Mouse (Mus musculus) C2C12 (cell line): ENCODE data around the gene Ccdc121. TPM values are rescaled to one million over a fixed set of nuclear protein-coding genes. Genes with fewer than 3 reads are reported as not detected.

ENCODE experiments used
- H3K27me3 ChIP-seq: one replicate; pipeline ENCODE4 v1.6.1; 2011; ENCODE audit not compliant: control insufficient read depth, insufficient read depth, insufficient read length
- H3K36me3 ChIP-seq: one replicate; pipeline ENCODE4 v1.6.1; 2011; ENCODE audit not compliant: control insufficient read depth, insufficient read depth
- H3K4me3 ChIP-seq: one replicate; pipeline ENCODE4 v1.5.1; 2011; ENCODE audit warnings: mild to moderate bottlenecking, control low read depth; ENCODE audit not compliant: poor library complexity, insufficient read depth, severe bottlenecking
- H3K79me2 ChIP-seq: one replicate; pipeline ENCODE4 v1.6.1; 2011; ENCODE audit not compliant: control insufficient read depth, insufficient read depth
- H3K79me3 ChIP-seq: one replicate; pipeline ENCODE4 v1.6.1; 2011; ENCODE audit warnings: low read depth, control low read depth
- H3ac ChIP-seq: one replicate; pipeline ENCODE3; 2011; ENCODE audit warnings: low read depth; ENCODE audit not compliant: control insufficient read depth, insufficient read length
- CEBPB ChIP-seq: IDR thresholded peaks from one replicate; pipeline ENCODE4 v1.6.1; 2011; ENCODE audit warnings: low read depth, mild to moderate bottlenecking, control low read depth, moderate library complexity
- CTCF ChIP-seq: IDR thresholded peaks from one replicate; pipeline ENCODE4 v1.5.1; 2011; ENCODE audit not compliant: control insufficient read depth, insufficient read depth, insufficient read length
- FOSL1 ChIP-seq: IDR thresholded peaks from one replicate; pipeline ENCODE4 v1.8.0; 2011; ENCODE audit warnings: mild to moderate bottlenecking, low read length; ENCODE audit not compliant: poor library complexity, insufficient read depth, severe bottlenecking
- MAX ChIP-seq: IDR thresholded peaks from one replicate; pipeline ENCODE4 v1.6.1; 2011; ENCODE audit warnings: mild to moderate bottlenecking, control low read depth
- MYOD1 ChIP-seq: IDR thresholded peaks from one replicate; pipeline ENCODE4 v1.6.1; 2011; ENCODE audit warnings: low read depth; ENCODE audit not compliant: control insufficient read depth, insufficient read length
- MYOG ChIP-seq: IDR thresholded peaks from one replicate; pipeline ENCODE4 v1.6.1; 2011; ENCODE audit not compliant: control insufficient read depth, insufficient read length; ENCODE audit errors: extremely low read depth
- USF1 ChIP-seq: IDR thresholded peaks from one replicate; pipeline ENCODE4 v1.6.1; 2011; ENCODE audit warnings: low read depth, mild to moderate bottlenecking, control low read depth, moderate library complexity
- polyA plus RNA-seq: library from polyadenylated mRNA; unstranded; fragments of >200 nt; fragmentation: generic; extraction: Trizol; gene quantifications from one replicate; pipeline ENCODE4 v1.2.1, GENCODE M21; 2012; ENCODE audit warnings: missing spikeins

Ccdc121 gene
- polyA plus RNA-seq, 1 experiment: not detected

DNA sequence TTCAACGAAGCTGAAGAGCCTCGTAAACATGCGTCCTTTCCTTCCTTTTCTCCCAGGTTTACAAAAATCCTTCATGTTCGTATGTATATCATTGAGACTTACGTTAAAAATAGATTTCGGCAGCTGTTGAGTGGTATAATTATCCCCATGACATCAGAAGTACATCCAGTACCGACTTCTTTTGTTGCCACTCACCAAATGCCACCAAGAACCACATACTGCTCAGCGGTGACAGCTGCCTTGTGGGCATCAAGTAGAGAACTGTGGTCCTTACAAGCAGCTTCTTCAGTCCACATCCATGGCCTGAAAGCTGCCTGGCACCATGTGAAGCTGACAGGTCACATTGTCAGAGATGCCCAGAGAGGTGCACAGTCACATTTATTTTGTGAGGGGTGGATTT lies 38.7 kb upstream of the Ccdc121 start:
- no peaks in the 10 kb centered on the region for H3K27me3 ChIP-seq
- H3K79me2 ChIP-seq: no peaks in the 10 kb centered on the region
- H3K79me3 ChIP-seq: no peaks in the 10 kb centered on the region
- no peak overlapping the region for H3K4me3 ChIP-seq
- H3ac ChIP-seq: peak overlapping the region; percentile 12
- H3K36me3 ChIP-seq: no peaks in the 10 kb centered on the region
- TF ChIP-seq MYOG (no peak), FOSL1 (no peak), MAX (no peak), USF1 (no peak), CEBPB (no peak), CTCF (no peak), MYOD1 (peak; percentile 82)

DNA sequence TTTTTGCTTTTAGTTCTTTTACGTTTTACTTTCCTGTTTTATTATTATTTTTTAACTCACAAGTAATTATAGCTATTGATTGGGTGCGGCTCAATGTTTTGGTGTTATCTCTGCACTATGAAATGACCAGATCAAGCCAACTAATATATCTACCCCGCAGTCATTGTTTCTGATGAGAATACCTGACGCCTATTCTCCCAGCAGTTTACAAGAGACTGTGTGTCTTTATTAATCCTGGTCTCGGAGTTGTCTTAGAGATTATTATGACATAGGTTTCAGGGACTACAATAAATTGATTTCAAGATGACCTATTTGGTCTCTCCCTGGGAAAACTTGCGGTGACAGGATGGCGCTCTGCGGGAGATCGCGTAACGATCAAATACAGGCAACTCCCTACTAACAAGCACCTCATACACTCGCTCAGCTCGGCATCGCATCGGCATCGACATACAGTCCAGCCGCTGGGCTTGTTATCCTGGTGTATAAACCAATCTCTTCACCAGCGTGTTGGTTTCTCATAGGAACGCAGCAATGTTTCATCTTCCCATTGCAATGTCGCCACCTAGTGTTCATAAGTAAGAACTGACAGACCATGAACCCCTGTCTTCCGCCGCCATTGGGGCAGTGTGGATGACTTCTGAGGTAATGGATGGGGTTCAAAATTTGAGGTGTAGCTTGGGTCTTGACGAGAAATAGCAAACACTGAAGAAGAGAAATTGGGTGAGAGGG lies 34.0 kb upstream of the Ccdc121 start:
- TF ChIP-seq MYOD1 (no peak), CTCF (peak; percentile 62)
- H3K27me3 ChIP-seq: no peaks in the 10 kb centered on the region
- no peak overlapping the region for H3ac ChIP-seq
- no peaks in the 10 kb centered on the region for H3K79me2 ChIP-seq
- no peaks in the 10 kb centered on the region for H3K36me3 ChIP-seq
- no peak overlapping the region for H3K4me3 ChIP-seq
- H3K79me3 ChIP-seq: no peaks in the 10 kb centered on the region

- Histone ChIP-seq H3K4me3 (no peak overlapping the region), H3K36me3 (no peaks in the 10 kb centered on the region), H3K27me3 (no peaks in the 10 kb centered on the region), H3K79me2 (no peaks in the 10 kb centered on the region), H3ac (no peak overlapping the region), H3K79me3 (no peaks in the 10 kb centered on the region)
- no peak for TF ChIP-seq FOSL1
- no peak for TF ChIP-seq USF1
- TF ChIP-seq MYOD1: no peak
- no peak for TF ChIP-seq MYOG
- TF ChIP-seq MAX: no peak
- no peak for TF ChIP-seq CEBPB
- TF ChIP-seq CTCF: no peak
Measured at GRCm38 (mm10) chr1:181543711-181544383, 32.6 kb upstream of the Ccdc121 start.

GRCm38 (mm10) chr1:181539846-181540769 lies 28.9 kb upstream of the Ccdc121 start:
- TF ChIP-seq MYOD1 (no peak), USF1 (no peak), CEBPB (no peak), MAX (no peak)
- H3K27me3 ChIP-seq: no peaks in the 10 kb centered on the region
- H3K79me3 ChIP-seq: no peaks in the 10 kb centered on the region
- no peak overlapping the region for H3ac ChIP-seq
- no peaks in the 10 kb centered on the region for H3K36me3 ChIP-seq
- no peaks in the 10 kb centered on the region for H3K79me2 ChIP-seq
- H3K4me3 ChIP-seq: no peak overlapping the region

DNA sequence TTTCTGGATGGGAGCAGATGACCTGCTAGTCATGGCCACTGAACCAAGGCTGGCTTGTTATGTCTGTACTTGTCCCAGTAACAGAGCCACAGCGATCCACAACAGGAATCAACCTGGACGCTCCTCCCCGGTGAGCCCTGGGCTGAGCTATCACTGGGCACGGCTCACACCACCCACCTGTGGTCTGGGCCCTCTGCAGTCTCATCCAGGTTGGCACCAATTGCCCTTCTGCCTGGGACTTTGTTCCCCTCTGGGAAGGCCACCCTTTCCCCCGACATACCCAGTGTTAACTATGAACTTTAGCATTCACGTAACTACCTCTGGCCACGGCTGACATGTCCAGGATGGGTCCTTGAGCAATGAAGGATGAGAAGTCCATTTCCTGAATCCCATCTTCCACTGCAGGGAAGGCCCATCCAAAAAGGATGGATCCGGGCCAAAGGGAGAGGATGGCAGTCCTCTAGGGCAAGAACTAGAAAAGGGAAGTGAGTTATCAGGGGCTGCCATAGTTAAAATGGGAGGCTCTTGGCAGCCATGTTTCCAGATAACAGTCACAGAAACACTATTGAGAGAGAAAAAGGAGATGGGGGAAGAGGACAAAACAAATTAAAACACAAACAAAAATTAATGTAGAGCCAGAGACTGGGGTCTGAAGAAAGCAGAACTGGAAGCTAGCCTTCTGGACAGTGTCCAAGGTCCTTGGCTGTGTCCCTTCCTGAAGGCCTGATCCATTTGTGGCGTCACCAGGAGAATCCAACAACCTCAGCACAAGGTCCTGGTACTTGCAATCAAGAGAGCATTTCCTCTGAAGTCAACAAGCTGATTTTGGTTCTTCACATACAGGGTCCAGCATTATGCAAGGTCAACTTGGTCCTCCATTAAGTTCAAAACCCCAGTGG lies 26.6 kb upstream of the Ccdc121 start:
- no peak overlapping the region for H3K4me3 ChIP-seq
- no peaks in the 10 kb centered on the region for H3K27me3 ChIP-seq
- TF ChIP-seq CTCF (no peak), FOSL1 (no peak), MYOG (no peak), CEBPB (no peak), MYOD1 (no peak), MAX (no peak), USF1 (no peak)
- no peaks in the 10 kb centered on the region for H3K36me3 ChIP-seq
- no peaks in the 10 kb centered on the region for H3K79me3 ChIP-seq
- no peak overlapping the region for H3ac ChIP-seq
- H3K79me2 ChIP-seq: no peaks in the 10 kb centered on the region
